Mouse (Mus musculus) adrenal gland, adult 18-20 months (tissue): ENCODE data around the gene Dock3. TPM values are rescaled to one million over a fixed set of nuclear protein-coding genes. Genes with fewer than 3 reads are reported as not detected.

Experiments used
- DNase-seq, 2 experiments: peaks; one replicate each; pipeline ENCODE4 v3.0.0; 2021 to 2022; ENCODE audit warnings: low spot score in 2 of 2
- long read RNA-seq, 2 experiments: library from polyadenylated mRNA; stranded (forward); transcript quantifications; one replicate each; pipeline ENCODE4 v2.0.0; 2021
- total RNA-seq, 2 experiments: library from RNA; stranded (reverse); gene quantifications; 1 replicate in 1 of 2; 2 replicates in 1 of 2; pipeline ENCODE4 v1.2.3; 2021

Dock3 gene
- 1 to 10 TPM; 3.1 to 3.7 TPM for total RNA-seq
- long read RNA-seq, experiment 1: 0 reads
- long read RNA-seq, experiment 2: 0 reads

DNA sequence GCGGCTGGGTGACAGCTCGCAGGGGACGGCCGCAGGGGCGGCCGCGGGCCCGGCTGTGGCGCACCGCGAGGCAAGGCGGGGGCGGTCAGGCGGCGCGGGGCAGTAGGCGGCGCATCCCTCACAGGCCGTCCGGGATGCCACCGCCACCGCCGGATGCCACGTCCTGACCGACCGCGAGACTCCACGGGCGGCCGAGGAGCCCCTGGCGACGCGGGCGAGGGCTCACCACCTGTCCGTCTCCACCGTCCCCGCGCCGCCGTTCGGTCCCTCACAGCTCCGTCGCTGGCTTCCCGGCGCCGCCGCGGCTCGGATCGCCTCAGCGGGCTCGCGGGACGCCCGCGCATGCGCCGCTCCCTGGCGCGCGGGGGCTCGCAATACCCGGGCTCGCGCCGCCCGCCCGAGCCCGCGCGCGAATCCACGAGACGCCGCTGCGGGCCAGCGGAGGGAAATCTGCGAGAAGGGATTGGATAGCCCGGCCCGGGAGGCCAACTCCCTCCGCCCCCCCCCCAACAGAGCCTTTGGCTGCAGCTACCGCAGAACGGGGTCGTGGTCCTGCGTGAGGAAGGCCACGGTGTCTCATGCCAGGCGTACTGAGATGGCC is at the start of gene Dock3:
Dock3 (minus strand) TSS at position 371 of the 601 bp plus-strand sequence.
- peak; percentile 69 for DNase-seq

DNA sequence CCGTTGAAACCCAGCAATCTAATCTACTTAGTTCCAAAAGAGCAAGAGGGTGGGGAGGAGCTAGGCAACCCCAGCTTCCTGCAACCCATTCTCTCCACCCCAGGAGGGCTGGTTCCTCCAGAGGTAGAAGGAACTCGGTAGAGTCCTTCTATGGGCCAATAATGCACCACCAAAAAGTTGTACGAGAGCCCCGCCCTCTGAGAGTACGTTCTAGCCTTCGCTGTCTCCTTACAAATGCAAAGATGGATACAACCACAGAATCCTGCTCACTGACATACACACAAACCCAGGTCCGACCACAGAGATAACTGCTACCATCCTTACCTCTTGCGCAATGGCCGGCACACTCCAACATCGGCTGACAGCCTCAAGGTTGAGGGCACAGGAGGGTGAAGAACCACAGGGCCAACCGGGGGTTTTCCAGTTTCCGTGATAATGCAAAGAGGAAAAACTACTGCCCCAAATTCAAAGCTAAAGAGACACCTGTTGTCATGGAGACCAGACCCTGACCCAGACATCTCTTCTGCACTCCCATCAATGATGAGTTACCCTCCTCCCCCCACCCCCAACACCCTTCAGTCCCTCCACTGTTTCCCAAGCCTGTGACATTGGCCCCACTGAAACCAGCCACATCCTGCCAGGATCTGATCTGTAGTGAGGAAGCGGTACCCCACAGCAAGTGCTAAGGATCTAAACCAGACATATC is 48.8 kb upstream of the Dock3 start:
- no peak for DNase-seq

GRCm38 (mm10) chr9:107279378-107280321 is 47.9 kb upstream of the Dock3 start:
- no peak for DNase-seq

DNA sequence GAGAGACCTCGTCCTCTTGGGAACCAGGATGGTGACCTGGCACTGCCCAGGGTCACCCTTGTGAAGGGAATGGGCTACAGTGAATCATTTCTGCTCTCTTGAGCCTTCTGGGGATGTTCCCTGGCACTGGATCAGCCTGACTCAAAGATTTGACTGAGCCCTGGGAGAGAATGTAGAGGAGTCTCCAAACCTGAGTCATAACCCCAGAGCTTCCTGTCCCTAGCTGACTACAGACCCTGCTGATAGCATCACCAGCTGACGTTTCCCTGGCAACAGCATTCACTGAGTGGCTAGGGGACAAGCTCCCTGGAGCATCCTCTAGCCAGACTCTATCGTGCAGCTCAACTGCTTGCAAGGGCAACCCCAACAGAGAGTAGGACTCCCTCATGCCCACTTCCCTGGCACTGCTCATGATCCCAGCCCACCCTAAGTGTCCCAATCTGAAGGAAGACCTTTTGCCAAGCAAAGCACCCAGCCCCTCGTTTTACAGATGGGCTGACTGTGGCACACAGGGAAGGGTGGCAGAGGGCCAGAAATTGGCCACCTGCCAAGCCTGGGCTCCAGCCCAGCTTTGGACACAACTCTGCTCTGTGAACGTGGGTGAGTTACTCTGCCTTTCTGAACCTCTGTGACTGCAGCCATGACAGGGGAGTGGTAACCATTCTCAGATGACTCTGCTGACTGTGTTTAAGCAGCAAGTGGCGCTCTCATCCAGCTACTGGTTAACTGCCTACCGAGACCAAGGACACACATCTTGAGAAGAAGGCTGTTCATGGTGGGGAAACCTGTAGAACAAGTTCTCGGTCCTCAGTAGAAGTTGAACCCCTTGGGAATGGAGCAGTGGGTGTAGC is 47.0 kb upstream of the Dock3 start:
- DNase-seq: peak in 1 of 2 experiments; percentile 63

- no peak for DNase-seq
Observed at GRCm38 (mm10) chr9:107278126-107278525, 46.4 kb upstream of the Dock3 start.

DNA sequence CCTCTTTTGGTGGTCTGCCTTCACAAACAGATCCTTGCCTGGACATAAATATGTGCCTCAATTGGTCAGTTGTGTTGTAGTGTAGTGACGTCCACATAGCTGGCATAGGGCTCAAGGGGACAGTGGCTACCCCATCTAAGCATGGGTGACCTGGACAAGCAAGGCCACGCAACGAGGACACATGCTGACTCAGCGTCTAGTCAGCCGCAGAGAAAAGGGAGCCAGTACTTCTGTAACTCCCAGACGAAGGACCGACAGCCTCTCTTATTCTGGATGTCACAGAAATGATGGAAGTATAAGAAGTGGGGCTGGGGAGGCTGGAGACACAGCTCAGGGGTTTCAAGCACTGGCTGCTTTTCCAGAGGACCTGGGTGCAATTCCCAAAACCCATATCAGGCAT is 45.9 kb upstream of the Dock3 start:
- peak in 1 of 2 experiments; percentile 52 for DNase-seq

- no peak for DNase-seq
Observed at GRCm38 (mm10) chr9:107275710-107276109, 44.0 kb upstream of the Dock3 start.

DNA sequence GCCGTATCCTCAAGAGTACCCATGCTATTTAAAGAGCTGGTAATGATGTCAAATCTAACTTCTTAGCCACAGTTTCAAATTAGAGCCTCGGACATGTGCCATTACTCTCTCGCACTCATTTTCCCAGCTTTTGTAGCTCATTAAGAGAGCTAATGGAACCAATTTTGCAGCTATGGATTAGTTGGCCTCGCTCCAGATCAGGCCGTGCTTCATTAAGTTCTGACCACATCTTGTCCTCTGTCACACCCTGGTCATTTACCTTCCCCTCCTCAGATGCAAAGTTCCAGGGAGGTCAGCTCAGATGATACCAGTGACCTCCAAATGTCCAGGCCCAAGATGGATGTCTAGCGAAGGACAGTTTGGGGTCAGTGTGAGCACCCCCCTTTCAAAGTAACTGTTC is 43.0 kb upstream of the Dock3 start:
- no peak for DNase-seq

DNA sequence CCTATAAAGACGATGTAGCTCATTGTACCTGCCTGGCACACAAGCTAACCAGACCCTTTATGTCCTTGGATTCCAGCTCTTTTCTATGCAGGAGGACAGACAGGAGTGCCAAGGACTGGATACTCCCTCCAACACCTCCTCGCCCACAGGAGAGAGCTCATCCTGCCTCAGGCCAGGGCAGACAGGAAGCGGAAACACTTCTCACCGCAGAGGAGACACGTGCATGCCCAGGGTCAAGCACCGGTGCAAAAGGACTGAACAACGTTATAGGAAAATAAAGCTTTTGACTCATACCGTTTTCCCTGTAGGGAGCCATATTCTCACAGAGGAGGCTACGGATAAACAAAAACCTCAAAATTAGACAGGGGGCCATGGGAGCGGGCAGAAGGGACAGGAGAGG is 41.5 kb upstream of the Dock3 start:
- DNase-seq: no peak

DNA sequence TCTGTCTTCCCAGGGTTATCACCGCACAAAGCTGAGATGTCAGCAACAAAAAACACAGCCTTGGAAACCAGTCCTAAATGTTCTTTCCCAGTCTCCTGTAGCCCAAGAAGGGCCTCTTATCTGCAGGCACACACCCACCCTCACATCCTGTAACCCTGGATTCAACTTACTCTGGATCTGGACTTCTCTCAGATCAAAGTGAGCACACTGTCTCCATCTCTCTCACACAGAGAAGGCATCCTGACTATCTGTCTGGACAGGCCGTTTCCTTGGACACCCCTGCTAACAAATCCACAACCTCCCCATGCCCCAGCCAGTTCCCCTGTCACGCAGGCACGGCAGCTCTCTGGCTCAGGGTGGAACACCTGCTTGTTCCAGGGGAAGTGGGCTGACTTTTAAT is 40.6 kb upstream of the Dock3 start:
- DNase-seq: no peak

DNA sequence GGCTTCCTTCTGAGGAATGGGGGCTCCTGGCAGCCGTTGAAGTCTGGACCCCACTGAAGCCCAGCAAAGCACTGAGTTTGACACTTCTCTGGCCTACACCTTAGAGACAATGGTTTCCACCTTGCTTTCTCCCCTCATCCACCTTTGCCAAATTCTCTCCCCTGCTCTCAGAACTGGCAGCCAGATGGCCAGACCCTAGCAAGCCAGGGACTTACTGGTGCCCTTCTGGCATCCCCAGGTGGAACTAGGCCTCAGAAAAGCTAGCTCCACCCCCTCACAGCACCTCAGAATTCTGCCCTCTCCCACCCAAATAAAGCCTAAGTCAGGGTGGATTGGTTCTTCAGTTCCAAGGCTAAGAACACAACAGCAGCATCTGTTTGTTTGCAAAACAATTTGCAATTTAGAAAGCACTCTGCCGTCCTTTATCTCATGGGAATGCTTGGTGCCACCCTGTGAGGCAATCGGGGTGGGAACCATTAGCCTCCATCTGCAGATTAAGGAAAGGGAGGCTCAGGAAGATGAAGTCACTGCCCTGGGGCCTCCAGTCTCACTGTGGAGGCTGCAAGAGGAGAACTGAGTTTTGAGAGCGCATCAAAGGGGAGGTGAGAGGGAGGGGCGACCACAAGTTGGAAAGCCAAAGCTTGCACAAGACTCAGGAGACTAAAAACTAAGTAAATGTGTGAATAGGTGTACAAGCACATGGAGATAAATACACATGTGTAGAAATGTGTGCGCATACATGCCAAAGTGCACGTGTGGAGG is 39.6 kb upstream of the Dock3 start:
- no peak for DNase-seq

DNA sequence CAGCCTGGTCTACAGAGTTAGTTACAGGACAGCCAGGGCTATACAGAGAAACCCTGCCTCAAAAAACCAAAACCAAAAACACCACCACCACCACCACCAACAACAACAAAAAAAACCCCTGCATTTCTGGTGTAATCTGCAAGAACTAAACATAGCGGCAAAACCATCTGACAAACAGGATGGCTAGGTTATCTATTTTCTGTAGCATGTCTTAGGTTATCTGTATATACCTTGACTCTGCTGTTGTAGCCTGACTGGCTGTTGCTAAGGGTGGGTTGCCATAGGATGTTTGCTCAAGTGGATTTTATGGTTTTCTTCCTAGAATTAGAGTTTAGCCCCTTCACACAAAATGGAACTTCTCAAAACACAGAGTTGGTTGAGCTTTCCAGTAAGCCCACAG is 38.1 kb upstream of the Dock3 start:
- no peak for DNase-seq

DNA sequence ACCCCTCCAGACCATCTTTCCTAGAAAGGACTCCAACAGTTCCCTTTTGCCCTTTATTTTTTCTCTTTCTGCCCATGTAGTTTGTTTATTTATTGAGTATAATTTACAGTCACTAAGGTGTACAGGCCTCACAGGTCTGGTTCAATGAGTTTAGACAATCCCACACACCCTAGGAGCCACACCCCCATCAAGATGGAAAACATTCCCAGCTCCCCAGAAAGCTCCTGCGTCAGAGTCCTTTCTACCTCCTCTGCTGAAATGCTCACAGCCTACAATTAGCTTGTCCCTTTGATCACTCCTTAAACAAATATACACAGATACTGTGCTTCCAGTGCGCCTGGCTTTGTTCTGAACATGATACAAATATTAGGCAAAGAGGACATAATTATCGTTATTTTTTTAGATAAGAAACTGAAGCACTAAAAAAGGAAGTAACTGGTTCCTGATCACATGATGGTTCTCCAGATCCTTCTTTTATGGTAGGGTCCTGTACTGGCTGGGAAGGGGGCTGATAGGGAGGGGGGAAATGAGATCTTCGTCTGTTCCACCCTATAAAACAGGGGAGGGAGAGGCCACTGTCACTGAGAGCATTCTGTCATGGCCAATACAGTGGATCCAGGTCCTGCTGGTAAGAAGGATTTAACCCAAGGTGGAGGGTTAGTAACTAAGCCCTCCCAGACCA is 36.2 kb upstream of the Dock3 start:
- DNase-seq: no peak

GRCm38 (mm10) chr9:107267028-107267427 is 35.3 kb upstream of the Dock3 start:
- no peak for DNase-seq

- DNase-seq: no peak
Observed at GRCm38 (mm10) chr9:107264731-107265130, 33.0 kb upstream of the Dock3 start.

GRCm38 (mm10) chr9:107263912-107264311 is 32.2 kb upstream of the Dock3 start:
- DNase-seq: peak; percentile 46 to 64

DNA sequence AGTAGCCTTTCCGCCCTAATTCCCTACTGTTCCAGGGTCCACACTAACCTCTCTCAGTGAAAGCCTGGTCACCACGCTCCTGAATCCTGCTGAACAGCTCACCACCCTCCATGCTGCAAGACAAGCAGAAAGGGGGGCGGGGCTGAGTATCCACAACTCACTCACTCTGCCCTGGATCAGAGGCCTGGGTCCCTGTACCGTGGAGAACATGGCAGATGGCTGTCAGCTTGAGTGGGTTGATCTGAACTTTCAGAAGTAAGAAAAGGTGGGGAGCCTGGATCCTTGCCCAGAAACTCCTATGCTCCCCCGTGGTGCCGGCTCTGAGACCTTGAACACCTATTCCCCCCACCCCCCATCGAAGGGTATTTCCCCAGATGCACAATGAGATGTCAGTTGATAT is 30.7 kb upstream of the Dock3 start:
- DNase-seq: no peak

GRCm38 (mm10) chr9:107261792-107262191 is 30.1 kb upstream of the Dock3 start:
- no peak for DNase-seq

DNA sequence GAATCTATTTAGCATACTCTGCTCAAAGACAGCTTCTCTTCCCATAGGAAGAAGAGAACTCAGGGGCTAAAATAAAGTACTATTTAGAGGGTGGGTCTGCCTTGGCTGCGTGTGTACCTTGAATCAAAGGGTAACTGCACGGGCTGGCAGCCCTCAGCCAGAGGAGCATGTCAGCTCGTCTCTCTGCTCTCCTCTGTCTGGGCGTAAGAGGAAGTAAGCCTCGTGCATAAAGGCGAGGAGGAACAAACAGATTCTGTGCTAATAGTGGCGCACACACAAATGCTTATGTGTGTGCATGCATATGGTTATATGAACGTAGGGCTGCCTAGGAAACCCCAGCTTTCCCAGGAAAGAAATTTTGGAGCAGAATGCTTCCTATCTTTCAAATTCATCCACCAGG is 29.1 kb upstream of the Dock3 start:
- no peak for DNase-seq
